Mouse (Mus musculus) liver, adult 2 months (tissue): Measurements from ENCODE around the gene Atl2.

Experiments
- CTCF ChIP-seq: fragments of 200-500 bp; IDR thresholded peaks from 2 replicates; pipeline ENCODE4 v1.5.1; 2011; ENCODE audit warnings: low read depth, low read length, control low read depth
- POLR2A ChIP-seq: fragments of 200-500 bp; IDR thresholded peaks from 2 replicates; pipeline ENCODE4 v1.6.1; 2011; ENCODE audit warnings: low read length, control low read depth; ENCODE audit not compliant: insufficient read depth; ENCODE audit errors: extremely low read depth

GRCm38 (mm10) chr17:79932676-79933278 is 36.9 kb upstream of the Atl2 start:
- TF ChIP-seq POLR2A, result no peak
- no peak for TF ChIP-seq CTCF
